Mouse (Mus musculus): ENCODE measurements around the gene Kcnj12.

- TF ChIP-seq CTCF (conservative IDR thresholded peaks at IDR 0.05 in 1 of 2, IDR thresholded peaks at IDR 0.05 in 1 of 2; ENCODE audit: low read depth in 2 of 2, low read length in 2 of 2) (peak; percentile 99), E2F4 (IDR thresholded peaks at IDR 0.05; ENCODE audit: insufficient replicate concordance, low read depth, low read length) (no peak), MAFK (IDR thresholded peaks at IDR 0.05; ENCODE audit: insufficient replicate concordance, low read length) (no peak), UBTF (IDR thresholded peaks at IDR 0.05; ENCODE audit: low read depth, low read length) (no peak), TCF12 (IDR thresholded peaks at IDR 0.05; ENCODE audit: low read depth, low read length) (no peak; the same call in none of the 2 replicates), KAT2A (IDR thresholded peaks at IDR 0.05; ENCODE audit: insufficient replicate concordance, low read length) (no peak)
Measured at GRCm38 (mm10) chr11:61104241-61104901, 82.0 kb downstream of the Kcnj12 start.
